Mouse (Mus musculus): ENCODE measurements around the gene Tbcel. TPM values are rescaled to one million over a fixed set of nuclear protein-coding genes. Genes with fewer than 3 reads are reported as not detected.

The Tbcel gene
- polyA plus RNA-seq, 1 experiment from 2014 or later = 10.8 TPM

DNA sequence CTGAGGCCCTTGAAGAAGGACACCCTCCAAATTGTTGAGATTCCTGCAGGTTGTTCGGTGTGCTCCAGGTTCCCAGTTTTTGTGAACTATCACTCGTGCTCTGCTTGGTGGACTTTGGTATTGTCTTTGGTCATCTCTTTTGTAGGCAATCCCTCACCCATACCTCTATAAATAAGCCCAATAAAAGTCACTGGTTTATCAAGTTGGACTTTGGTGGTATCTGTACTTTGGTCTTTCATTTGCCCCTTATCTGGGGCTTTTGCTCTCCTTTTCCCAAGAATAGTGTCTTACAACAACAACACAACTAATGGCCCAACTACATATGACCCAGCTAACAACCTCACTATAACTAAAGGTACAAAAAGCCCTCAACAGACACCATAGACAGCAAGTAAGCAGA is 66.4 kb downstream of the Tbcel start:
- Histone ChIP-seq H3K4me3 (replicated peaks) (no peak overlapping the region), H3K9ac (no peak overlapping the region), H3K27me3 (no peaks in the 10 kb centered on the region), H3K36me3 (peaks cover 94% of the 10 kb centered on the region), H3K27ac (no peak overlapping the region), H3K4me2 (no peak overlapping the region), H3K9me3 (replicated peaks) (no peaks in the 10 kb centered on the region), H3K4me1 (replicated peaks) (peaks cover 13% of the 10 kb centered on the region)
- ATAC-seq (ENCODE audit: low read depth) (no peak), DNase-seq (no peak)
- WGBS (ENCODE audit: insufficient replicate concordance) = 90% methylated on average over 2 of the region's 2 CpGs

DNA sequence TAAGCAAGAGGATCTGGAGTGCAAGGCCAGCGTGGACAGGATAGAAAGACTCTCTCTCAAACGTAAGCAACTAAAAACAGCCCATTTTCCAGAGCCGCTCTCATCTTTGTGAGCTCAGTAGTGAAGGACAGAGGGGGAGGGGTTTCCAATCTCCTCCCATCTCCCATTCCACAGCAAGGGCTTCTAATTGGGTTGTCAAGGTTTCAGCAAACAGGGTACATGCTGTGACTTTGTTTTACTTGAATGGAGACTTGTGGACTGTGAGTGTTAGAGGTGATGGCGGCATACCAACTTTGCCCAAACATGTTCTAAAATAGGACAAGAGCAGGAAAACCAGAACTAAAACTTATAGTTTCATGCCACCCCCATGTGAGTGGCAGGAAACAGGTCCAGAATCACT is 68.2 kb downstream of the Tbcel start:
- H3K36me3 ChIP-seq = peaks cover 91% of the 10 kb centered on the region
- DNase-seq (no peak), ATAC-seq (ENCODE audit: low read depth) (no peak)
- no peaks in the 10 kb centered on the region for H3K27me3 ChIP-seq
- no peak overlapping the region for H3K4me3 ChIP-seq (replicated peaks)
- H3K9ac ChIP-seq = no peak overlapping the region
- WGBS (ENCODE audit: insufficient replicate concordance) = 83% methylated on average over 4 of the region's 4 CpGs
- H3K9me3 ChIP-seq (replicated peaks) = no peaks in the 10 kb centered on the region
- H3K4me2 ChIP-seq = no peak overlapping the region
- H3K4me1 ChIP-seq (replicated peaks) = peaks cover 19% of the 10 kb centered on the region
- H3K27ac ChIP-seq = no peak overlapping the region

DNA sequence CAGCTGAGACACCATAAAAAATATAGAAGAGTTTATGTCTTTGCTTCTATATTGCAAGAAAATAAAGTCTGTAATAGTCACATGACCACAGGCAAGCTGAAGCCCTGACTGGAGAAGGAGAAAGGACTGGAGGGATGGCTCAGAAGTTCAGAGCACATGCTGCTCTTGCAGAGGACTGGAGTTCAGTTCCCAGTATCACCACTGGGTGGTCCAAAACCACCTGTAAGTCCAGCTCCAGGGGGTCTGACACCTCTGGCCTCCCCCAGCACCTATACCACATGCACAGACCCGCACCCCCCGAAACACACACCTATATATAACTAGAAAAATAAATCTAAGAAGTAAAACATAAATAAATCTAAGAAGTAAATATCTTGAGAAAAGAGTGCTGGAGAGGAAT is 75.5 kb downstream of the Tbcel start:
- Histone ChIP-seq H3K9ac (no peak overlapping the region), H3K27ac (no peak overlapping the region), H3K36me3 (peaks cover 94% of the 10 kb centered on the region), H3K27me3 (no peaks in the 10 kb centered on the region), H3K4me2 (no peak overlapping the region), H3K9me3 (replicated peaks) (no peaks in the 10 kb centered on the region), H3K4me1 (replicated peaks) (peaks cover 27% of the 10 kb centered on the region), H3K4me3 (replicated peaks) (no peak overlapping the region)
- ATAC-seq (ENCODE audit: low read depth) = no peak
- 84% methylated on average over 2 of the region's 2 CpGs for WGBS (ENCODE audit: insufficient replicate concordance)
- no peak for DNase-seq

DNA sequence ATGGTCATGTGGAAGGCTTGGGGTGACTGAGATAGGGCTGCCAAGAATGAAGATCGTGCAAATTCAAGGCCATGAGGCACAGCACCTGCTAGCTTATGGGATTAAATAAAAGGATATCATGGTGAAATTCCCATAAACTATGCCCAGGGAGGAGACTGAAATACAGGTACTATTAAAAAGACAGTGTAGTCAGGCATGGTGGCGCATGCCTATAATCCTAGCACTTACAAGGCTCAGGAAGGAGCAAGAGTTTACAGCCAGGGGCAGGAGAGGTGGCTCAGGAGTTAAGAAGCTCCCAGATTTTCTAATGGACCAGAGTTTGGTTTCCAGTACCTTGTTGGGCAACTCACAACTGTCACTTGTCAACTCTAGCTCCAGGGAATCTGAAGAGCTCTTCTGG is 76.0 kb downstream of the Tbcel start:
- H3K36me3 ChIP-seq = peaks cover 94% of the 10 kb centered on the region
- 70% methylated on average over 2 of the region's 2 CpGs for WGBS (ENCODE audit: insufficient replicate concordance)
- DNase-seq (no peak), ATAC-seq (ENCODE audit: low read depth) (no peak)
- no peak overlapping the region for H3K27ac ChIP-seq
- no peak overlapping the region for H3K4me3 ChIP-seq (replicated peaks)
- H3K9ac ChIP-seq = no peak overlapping the region
- H3K9me3 ChIP-seq (replicated peaks) = no peaks in the 10 kb centered on the region
- H3K4me2 ChIP-seq = no peak overlapping the region
- H3K27me3 ChIP-seq = no peaks in the 10 kb centered on the region
- H3K4me1 ChIP-seq (replicated peaks) = peaks cover 27% of the 10 kb centered on the region

DNA sequence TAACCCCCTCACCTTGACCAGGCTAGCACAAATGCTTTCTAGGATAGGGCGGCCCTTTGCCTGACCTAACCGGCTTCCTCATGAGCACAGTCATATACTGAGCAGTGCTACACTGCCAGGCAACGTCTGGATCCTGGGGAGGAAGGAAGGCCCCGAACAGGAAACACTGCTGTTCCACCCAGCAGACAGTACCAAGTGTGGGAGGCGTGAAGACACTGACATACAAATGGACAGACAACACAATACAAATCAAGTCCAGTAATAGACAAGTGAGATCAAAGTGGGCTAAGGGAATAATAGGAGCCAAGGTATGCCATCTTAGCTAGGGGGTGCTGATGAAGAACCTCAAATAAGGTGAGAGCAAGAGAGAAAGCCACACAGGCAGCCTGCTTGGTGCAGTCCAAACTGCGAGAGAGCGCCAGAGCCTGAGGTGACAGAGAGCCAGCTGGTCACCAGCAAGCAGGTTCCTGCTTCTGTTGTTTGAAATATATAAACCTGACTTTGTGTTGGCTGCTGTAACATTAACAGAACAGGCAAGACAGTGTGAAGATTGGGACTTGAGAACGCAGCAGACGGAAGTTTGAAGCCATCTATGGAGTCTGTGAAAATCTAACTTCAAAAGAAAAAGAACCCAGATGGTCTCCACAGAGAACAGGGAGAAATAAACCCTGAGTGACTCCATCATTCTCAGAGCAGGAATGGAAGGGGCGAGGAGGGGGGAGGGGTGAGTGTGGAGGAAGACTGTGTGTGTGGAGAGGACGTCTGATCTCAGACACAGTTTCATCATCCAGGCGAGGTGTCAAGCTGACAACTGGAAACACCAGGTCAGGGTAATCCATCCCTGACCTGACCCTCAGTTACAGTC is 79.3 kb downstream of the Tbcel start:
- no peak overlapping the region for H3K4me3 ChIP-seq (replicated peaks)
- H3K9me3 ChIP-seq (replicated peaks) = no peaks in the 10 kb centered on the region
- H3K4me1 ChIP-seq (replicated peaks) = peaks cover 20% of the 10 kb centered on the region
- 48% methylated on average over 12 of the region's 12 CpGs for WGBS (ENCODE audit: insufficient replicate concordance)
- ATAC-seq (ENCODE audit: low read depth) = peak; percentile 62; the same call in 1 of the 2 replicates
- DNase-seq = no peak
- H3K9ac ChIP-seq = no peak overlapping the region
- H3K4me2 ChIP-seq = no peak overlapping the region
- H3K27me3 ChIP-seq = no peaks in the 10 kb centered on the region
- H3K36me3 ChIP-seq = peaks cover 85% of the 10 kb centered on the region
- no peak overlapping the region for H3K27ac ChIP-seq

DNA sequence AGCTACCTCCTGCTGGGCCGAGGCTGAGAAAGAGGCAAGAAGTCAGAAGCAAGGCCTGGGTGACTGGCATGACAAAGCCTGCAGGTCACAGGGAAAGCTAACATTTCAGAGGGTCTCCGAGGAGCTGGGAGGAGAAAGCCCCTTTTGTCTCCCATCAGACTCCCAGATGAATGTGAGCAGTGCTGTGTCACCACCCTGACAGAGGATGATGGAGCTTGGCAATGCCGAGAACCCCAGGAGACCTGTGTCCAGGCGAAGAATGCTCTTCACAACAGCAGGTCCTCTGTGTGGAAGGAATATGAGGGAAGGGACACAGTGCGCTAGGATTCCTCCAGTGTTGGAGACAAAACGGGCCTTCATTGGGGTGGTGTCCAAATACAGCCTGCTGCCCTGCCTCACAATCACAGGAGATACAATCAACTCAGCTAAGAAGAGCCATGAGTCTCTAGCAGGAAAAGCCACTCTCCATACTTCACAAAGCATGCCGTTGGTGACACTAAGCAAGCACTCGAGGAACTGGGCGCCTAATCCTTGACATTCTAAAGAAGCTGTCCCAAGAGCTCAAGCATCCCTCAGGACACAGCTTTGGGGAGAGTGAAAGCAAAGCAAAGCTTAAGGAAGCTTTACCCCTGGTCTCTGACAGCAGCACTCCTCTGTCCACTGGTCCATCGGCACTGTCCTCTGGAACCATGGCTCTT is 80.8 kb downstream of the Tbcel start:
- 73% methylated on average over 10 of the region's 10 CpGs for WGBS (ENCODE audit: insufficient replicate concordance)
- Histone ChIP-seq H3K27ac (no peak overlapping the region), H3K4me2 (no peak overlapping the region), H3K9ac (no peak overlapping the region), H3K27me3 (no peaks in the 10 kb centered on the region), H3K4me3 (replicated peaks) (no peak overlapping the region), H3K9me3 (replicated peaks) (no peaks in the 10 kb centered on the region), H3K4me1 (replicated peaks) (peaks cover 20% of the 10 kb centered on the region), H3K36me3 (peaks cover 86% of the 10 kb centered on the region)
- ATAC-seq (ENCODE audit: low read depth) (no peak), DNase-seq (no peak)

DNA sequence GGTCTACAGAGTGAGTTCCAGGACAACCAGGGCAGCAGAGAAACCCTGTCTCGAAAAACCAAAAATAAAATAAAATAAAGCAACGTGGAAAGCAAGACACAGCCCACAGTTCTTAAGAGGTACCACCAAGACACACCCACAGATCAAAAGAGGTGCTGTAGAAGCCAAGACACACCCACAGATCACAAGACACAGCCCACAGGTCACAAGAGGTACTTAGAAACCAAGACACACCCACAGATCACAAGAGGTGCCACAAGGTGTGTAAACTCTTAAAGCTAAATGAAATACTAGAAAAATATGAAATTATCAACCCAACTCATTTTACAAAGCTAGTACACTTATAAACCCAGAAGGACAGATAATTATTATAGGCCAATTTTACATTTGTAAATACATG is 84.0 kb downstream of the Tbcel start:
- Histone ChIP-seq H3K36me3 (peaks cover 70% of the 10 kb centered on the region), H3K4me3 (replicated peaks) (no peak overlapping the region), H3K9me3 (replicated peaks) (no peaks in the 10 kb centered on the region), H3K27ac (no peak overlapping the region), H3K4me1 (replicated peaks) (peaks cover 20% of the 10 kb centered on the region), H3K9ac (no peak overlapping the region), H3K4me2 (no peak overlapping the region), H3K27me3 (no peaks in the 10 kb centered on the region)
- 48% methylated on average over 2 of the region's 2 CpGs for WGBS (ENCODE audit: insufficient replicate concordance)
- ATAC-seq (ENCODE audit: low read depth) = no peak
- DNase-seq = no peak

DNA sequence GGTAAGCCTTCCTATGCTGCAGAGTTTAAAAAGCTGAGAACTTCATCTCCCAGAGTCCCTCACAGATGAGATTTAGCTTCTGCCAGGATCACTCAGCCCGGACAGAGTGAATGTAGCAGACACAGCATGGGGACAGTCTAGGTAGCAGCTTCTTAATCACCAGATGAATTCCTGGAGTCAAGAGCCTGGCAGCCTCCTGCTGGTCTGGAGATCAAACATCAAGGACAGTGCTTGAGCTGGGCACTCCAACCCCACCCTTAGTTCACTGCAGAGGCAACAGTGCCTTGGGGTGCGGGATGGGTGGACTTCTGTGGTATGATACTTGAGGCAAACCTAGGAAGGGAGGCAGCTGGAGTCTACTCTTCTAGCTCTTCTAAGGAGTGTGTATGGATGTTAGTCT is 87.9 kb downstream of the Tbcel start:
- WGBS (ENCODE audit: insufficient replicate concordance) = 81% methylated on average over 2 of the region's 2 CpGs
- DNase-seq = no peak
- peaks cover 65% of the 10 kb centered on the region for H3K36me3 ChIP-seq

DNA sequence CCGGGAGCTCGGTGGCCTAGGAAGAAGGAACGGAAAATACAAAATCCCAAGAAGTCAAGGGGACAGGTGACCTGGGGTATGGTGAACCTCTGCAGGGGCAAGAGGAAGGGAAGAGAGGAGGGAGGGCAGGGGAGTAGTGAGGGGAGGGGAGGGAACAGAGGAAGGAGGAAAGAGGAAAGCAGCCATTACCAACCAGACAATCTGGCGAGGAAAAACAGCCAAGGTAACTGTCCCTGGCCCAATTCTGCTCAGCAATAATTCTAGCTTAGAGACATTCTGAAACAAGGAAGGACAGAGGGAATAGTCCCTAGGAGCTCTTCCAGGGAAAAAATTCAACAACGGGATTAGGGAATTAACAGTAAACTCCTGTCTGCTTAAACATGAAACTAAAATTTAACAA is 88.8 kb downstream of the Tbcel start:
- WGBS (ENCODE audit: insufficient replicate concordance) = 84% methylated on average over 5 of the region's 5 CpGs
- Histone ChIP-seq H3K4me2 (no peak overlapping the region), H3K9me3 (replicated peaks) (no peaks in the 10 kb centered on the region), H3K27ac (no peak overlapping the region), H3K36me3 (peaks cover 71% of the 10 kb centered on the region), H3K4me1 (replicated peaks) (peaks cover 3% of the 10 kb centered on the region), H3K9ac (no peak overlapping the region), H3K27me3 (no peaks in the 10 kb centered on the region), H3K4me3 (replicated peaks) (no peak overlapping the region)
- ATAC-seq (ENCODE audit: low read depth) = no peak
- no peak for DNase-seq

More for the DNA sequence above, 87.9 kb downstream of the Tbcel start:
- Histone ChIP-seq H3K27ac (no peak overlapping the region), H3K4me3 (replicated peaks) (no peak overlapping the region), H3K4me1 (replicated peaks) (no peaks in the 10 kb centered on the region), H3K27me3 (no peaks in the 10 kb centered on the region), H3K9me3 (replicated peaks) (no peaks in the 10 kb centered on the region), H3K4me2 (no peak overlapping the region), H3K9ac (no peak overlapping the region)
- ATAC-seq (ENCODE audit: low read depth) = no peak

DNA sequence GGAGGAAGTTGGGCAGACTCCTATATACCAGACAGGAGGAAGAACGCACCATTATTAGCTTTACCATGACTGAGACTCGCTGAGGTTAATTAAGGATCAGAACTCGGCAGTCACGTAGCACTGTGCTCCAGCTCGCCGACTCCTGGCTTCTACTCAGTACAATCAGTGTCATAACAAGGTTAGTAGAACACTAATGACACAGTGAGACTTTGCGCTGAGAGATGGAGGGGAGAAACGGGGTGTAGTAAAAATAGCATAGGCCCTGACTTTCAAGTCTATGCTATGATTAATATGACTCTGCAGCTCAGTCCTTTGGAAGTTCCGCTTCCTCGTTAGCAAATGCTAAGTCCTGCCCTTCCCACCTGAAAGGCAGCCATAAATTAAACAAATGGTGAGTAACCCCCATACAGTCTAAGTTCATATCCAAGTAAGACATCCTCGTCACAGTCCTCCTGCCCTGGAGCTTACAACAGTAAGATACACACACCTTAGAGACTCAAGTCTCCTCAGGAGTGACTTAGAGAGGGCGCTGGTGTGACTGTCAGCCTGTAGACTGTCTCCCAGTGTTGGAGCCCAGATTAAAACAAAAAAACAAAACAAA is 90.2 kb downstream of the Tbcel start:
- peaks cover 3% of the 10 kb centered on the region for H3K4me1 ChIP-seq (replicated peaks)
- 84% methylated on average over 12 of the region's 12 CpGs for WGBS (ENCODE audit: insufficient replicate concordance)
- H3K27me3 ChIP-seq = no peaks in the 10 kb centered on the region
- no peak for DNase-seq
- H3K36me3 ChIP-seq = peaks cover 74% of the 10 kb centered on the region
- no peak for ATAC-seq (ENCODE audit: low read depth)
- no peak overlapping the region for H3K27ac ChIP-seq
- no peak overlapping the region for H3K4me3 ChIP-seq (replicated peaks)
- H3K9ac ChIP-seq = no peak overlapping the region
- H3K4me2 ChIP-seq = no peak overlapping the region
- no peaks in the 10 kb centered on the region for H3K9me3 ChIP-seq (replicated peaks)

DNA sequence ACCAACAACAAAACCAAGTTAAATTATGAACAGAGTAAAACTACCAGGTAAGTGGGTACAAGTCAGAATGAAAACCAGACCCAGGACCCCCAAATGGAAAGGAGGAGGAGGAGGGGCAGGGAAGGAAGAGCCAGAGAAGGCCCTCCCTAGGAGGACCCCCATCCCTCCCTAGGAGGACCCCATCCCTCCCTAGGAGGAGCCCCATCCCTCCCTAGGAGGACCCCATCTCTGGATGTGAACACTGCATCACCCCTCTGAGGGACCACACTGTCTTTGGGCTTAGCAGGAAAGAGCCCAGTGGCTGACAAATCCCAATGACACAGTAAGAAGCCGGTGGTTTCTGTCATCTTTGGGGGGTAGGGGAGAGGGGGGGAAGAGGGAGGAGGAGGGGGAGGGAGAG is 92.4 kb downstream of the Tbcel start:
- peaks cover 57% of the 10 kb centered on the region for H3K36me3 ChIP-seq
- no peaks in the 10 kb centered on the region for H3K9me3 ChIP-seq (replicated peaks)
- H3K4me2 ChIP-seq = no peak overlapping the region
- no peak overlapping the region for H3K27ac ChIP-seq
- no peaks in the 10 kb centered on the region for H3K27me3 ChIP-seq
- no peak overlapping the region for H3K4me3 ChIP-seq (replicated peaks)
- ATAC-seq (ENCODE audit: low read depth) (no peak), DNase-seq (no peak)
- WGBS (ENCODE audit: insufficient replicate concordance) = 76% methylated on average over 1 of the region's 1 CpGs
- H3K4me1 ChIP-seq (replicated peaks) = peaks cover 3% of the 10 kb centered on the region
- H3K9ac ChIP-seq = no peak overlapping the region

All from liver, embryonic 13.5 days (tissue).